Mouse (Mus musculus) liver, embryonic 11.5 days (tissue): Measurements from ENCODE around the gene Slc26a1. TPM values are rescaled to one million over a fixed set of nuclear protein-coding genes. Genes with fewer than 3 reads are reported as not detected.
"Not testable (repeated sequence)": the region's sequence is repeated elsewhere in the genome, so short reads cannot be mapped to it uniquely, and the experiment has no call there.

Experiments
- ATAC-seq: fragments of 200-750 bp; cut with Nextera tagmentation; replicated peaks from 2 replicates; pipeline ENCODE4 v1.8.0; 2017; ENCODE audit warnings: moderate number of reproducible peaks, mild to moderate bottlenecking, moderate TSS enrichment, moderate library complexity; ENCODE audit not compliant: low FRiP score
- DNase-seq: peaks from one replicate; pipeline ENCODE4 v3.0.0-alpha.2; 2017; ENCODE audit warnings: low spot score
- H3K27ac ChIP-seq: fragments of 300-500 bp; sonication (generic); 2 replicates; pipeline ENCODE4 v1.5.1; 2014; ENCODE audit warnings: mild to moderate bottlenecking, low read depth, low read length, control low read depth
- H3K27me3 ChIP-seq: fragments of 300-500 bp; sonication (generic); replicated peaks from 2 replicates; pipeline ENCODE4 v1.6.1; 2014; ENCODE audit warnings: low read length, mixed read lengths; ENCODE audit not compliant: control insufficient read depth, insufficient read depth
- H3K36me3 ChIP-seq: fragments of 300-500 bp; sonication (generic); 2 replicates; pipeline ENCODE4 v1.6.1; 2014; ENCODE audit warnings: mild to moderate bottlenecking, low read length, moderate library complexity, mixed read lengths; ENCODE audit not compliant: control insufficient read depth, insufficient read depth
- H3K4me1 ChIP-seq: fragments of 300-500 bp; sonication (generic); replicated peaks from 2 replicates; pipeline ENCODE4 v1.6.1; 2014; ENCODE audit warnings: low read length, mixed read lengths; ENCODE audit not compliant: control insufficient read depth, insufficient read depth
- H3K4me2 ChIP-seq: fragments of 300-500 bp; sonication (generic); 2 replicates; pipeline ENCODE4 v1.6.1; 2014; ENCODE audit warnings: mild to moderate bottlenecking, control low read depth, moderate library complexity
- H3K4me3 ChIP-seq: fragments of 300-500 bp; sonication (generic); 2 replicates; pipeline ENCODE4 v1.5.1; 2014; ENCODE audit warnings: low read depth, low read length, control low read depth
- H3K9ac ChIP-seq: fragments of 300-500 bp; sonication (generic); 2 replicates; pipeline ENCODE4 v1.6.1; 2014; ENCODE audit warnings: low read depth, low read length, control low read depth
- H3K9me3 ChIP-seq: fragments of 300-500 bp; sonication (generic); 2 replicates; pipeline ENCODE4 v1.6.1; 2016; ENCODE audit warnings: low read length, inconsistent platforms, mixed read lengths; ENCODE audit not compliant: control insufficient read depth
- WGBS: fragments of 180-500 bp; shearing (Covaris S2); extraction: QIAGEN DNeasy Blood & Tissue Kit; methylation state at CpG from one replicate; pipeline ENCODE4 v1.1.7; 2014; 5-methylcytosine and 5-hydroxymethylcytosine counted together
- polyA plus RNA-seq: library from polyadenylated mRNA; unstranded; fragments of >200 nt; fragmentation: Nextera tagmentation; extraction: Ambion mirVana; gene quantifications from 2 replicates; pipeline ENCODE4 v1.2.1, GENCODE M21; 2014

The Slc26a1 gene
- polyA plus RNA-seq, 1 experiment from 2014 or later, result 11.6 TPM

GRCm38 (mm10) chr5:108647820-108648465 lies 27.4 kb downstream of the Slc26a1 start:
- H3K36me3 ChIP-seq, result peaks cover 30% of the 10 kb centered on the region
- ATAC-seq (no peak), DNase-seq (peak; percentile 26)
- no peak overlapping the region for H3K4me3 ChIP-seq
- H3K27me3 ChIP-seq, result no peaks in the 10 kb centered on the region
- no peak overlapping the region for H3K9ac ChIP-seq
- H3K9me3 ChIP-seq, result no peaks in the 10 kb centered on the region
- H3K4me1 ChIP-seq, result no peaks in the 10 kb centered on the region
- no peak overlapping the region for H3K4me2 ChIP-seq
- H3K27ac ChIP-seq, result no peak overlapping the region
- 83% methylated on average over 2 of the region's 2 CpGs for WGBS

- no peaks in the 10 kb centered on the region for H3K9me3 ChIP-seq
- H3K36me3 ChIP-seq, result peaks cover 25% of the 10 kb centered on the region
- no peak overlapping the region for H3K27ac ChIP-seq
- no peak for DNase-seq
- no peak overlapping the region for H3K9ac ChIP-seq
- no peak for ATAC-seq
- H3K4me3 ChIP-seq, result no peak overlapping the region
- no peaks in the 10 kb centered on the region for H3K27me3 ChIP-seq
- H3K4me2 ChIP-seq, result no peak overlapping the region
- H3K4me1 ChIP-seq, result no peaks in the 10 kb centered on the region
- 94% methylated on average over 2 of the region's 2 CpGs for WGBS
Measured at GRCm38 (mm10) chr5:108647311-108647710, 28.1 kb downstream of the Slc26a1 start.

- no peak overlapping the region for H3K4me2 ChIP-seq
- no peak overlapping the region for H3K4me3 ChIP-seq
- H3K27ac ChIP-seq, result no peak overlapping the region
- 93% methylated on average over 3 of the region's 3 CpGs for WGBS
- H3K4me1 ChIP-seq, result no peaks in the 10 kb centered on the region
- no peak overlapping the region for H3K9ac ChIP-seq
- DNase-seq (no peak), ATAC-seq (no peak)
- no peaks in the 10 kb centered on the region for H3K27me3 ChIP-seq
- peaks cover 23% of the 10 kb centered on the region for H3K36me3 ChIP-seq
- no peaks in the 10 kb centered on the region for H3K9me3 ChIP-seq
Measured at GRCm38 (mm10) chr5:108646343-108646660, 29.1 kb downstream of the Slc26a1 start.

- peaks cover 23% of the 10 kb centered on the region for H3K36me3 ChIP-seq
- 87% methylated on average over 9 of the region's 9 CpGs for WGBS
- no peak overlapping the region for H3K4me2 ChIP-seq
- H3K27ac ChIP-seq, result no peak overlapping the region
- no peaks in the 10 kb centered on the region for H3K27me3 ChIP-seq
- DNase-seq (no peak), ATAC-seq (no peak)
- H3K4me1 ChIP-seq, result no peaks in the 10 kb centered on the region
- H3K9ac ChIP-seq, result no peak overlapping the region
- H3K9me3 ChIP-seq, result no peaks in the 10 kb centered on the region
- no peak overlapping the region for H3K4me3 ChIP-seq
Measured at GRCm38 (mm10) chr5:108645651-108646342, 29.6 kb downstream of the Slc26a1 start.

GRCm38 (mm10) chr5:108643674-108644073 lies 31.7 kb downstream of the Slc26a1 start:
- Histone ChIP-seq H3K27me3 (no peaks in the 10 kb centered on the region), H3K4me3 (no peak overlapping the region), H3K9me3 (no peaks in the 10 kb centered on the region), H3K4me2 (no peak overlapping the region), H3K9ac (no peak overlapping the region), H3K36me3 (peaks cover 23% of the 10 kb centered on the region), H3K27ac (no peak overlapping the region), H3K4me1 (no peaks in the 10 kb centered on the region)
- ATAC-seq, result no peak
- no peak for DNase-seq
- WGBS, result 72% methylated on average over 2 of the region's 2 CpGs

DNA sequence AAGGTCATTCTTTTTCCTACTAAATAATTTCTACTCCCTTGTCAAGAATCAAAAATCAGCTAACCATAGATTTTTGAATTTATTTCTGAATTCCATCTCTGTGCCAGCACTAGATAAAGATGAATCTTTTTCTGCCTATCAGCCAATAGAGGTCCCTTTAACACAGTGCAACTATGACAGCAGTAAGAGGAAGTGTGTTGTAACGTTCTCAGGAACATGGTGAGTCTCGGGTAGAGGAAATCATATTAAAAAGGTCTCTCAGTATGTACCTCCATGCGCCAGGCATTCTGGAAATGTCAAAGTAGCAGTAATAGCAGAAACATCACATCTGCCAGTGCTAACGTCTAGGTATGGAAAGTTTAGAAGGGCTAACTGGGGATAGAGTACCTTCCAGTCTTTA lies 39.2 kb downstream of the Slc26a1 start:
- H3K4me3 ChIP-seq, result no peak overlapping the region
- H3K9ac ChIP-seq, result no peak overlapping the region
- no peak for DNase-seq
- H3K27me3 ChIP-seq, result no peaks in the 10 kb centered on the region
- no peak for ATAC-seq
- H3K4me2 ChIP-seq, result no peak overlapping the region
- no peak overlapping the region for H3K27ac ChIP-seq
- H3K4me1 ChIP-seq, result no peaks in the 10 kb centered on the region
- H3K36me3 ChIP-seq, result peaks cover 5% of the 10 kb centered on the region; the same call in 1 of the 2 replicates
- no peaks in the 10 kb centered on the region for H3K9me3 ChIP-seq
- 62% methylated on average over 4 of the region's 4 CpGs for WGBS

DNA sequence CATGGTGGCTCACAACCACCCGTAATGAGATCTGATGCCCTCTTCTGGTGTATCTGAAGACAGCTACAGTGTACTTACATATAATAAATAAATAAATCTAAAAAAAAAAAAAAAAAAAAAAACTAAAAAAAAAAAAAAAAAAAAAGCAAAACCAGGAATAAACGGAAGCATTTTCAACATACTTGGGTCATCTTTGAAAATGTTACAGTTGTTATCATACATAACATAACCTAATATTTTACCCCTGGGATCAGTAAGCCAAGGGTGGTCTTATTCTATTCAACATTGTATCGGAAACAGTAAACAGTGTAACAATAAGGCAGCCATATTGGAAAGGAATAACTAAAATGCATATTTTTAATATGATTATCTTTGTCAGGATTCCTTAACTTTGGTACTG lies 41.3 kb downstream of the Slc26a1 start:
- not testable (repeated sequence) for ATAC-seq, H3K36me3 ChIP-seq, H3K9me3 ChIP-seq, H3K4me3 ChIP-seq, H3K27me3 ChIP-seq, DNase-seq, H3K9ac ChIP-seq, H3K4me2 ChIP-seq, H3K27ac ChIP-seq, H3K4me1 ChIP-seq
- WGBS, result 85% methylated on average over 2 of the region's 3 CpGs

DNA sequence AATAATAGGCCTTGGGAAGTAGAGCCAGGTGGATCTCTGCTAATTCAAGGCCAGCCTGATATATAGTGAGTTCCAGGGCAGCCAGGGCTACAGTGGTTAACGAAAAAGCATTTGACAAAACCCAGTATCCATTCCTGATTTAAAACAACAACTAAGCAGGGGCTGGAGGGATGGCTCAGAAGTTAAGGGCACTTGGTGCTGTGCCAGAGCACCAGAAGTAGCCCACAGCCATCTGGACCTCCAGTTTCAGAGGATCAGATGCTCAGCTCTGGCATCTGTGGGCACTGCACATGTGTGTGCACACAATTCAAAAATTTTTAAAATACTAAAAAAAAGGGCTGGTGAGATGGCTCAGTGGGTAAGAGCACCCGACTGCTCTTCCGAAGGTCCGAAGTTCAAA lies 41.7 kb downstream of the Slc26a1 start:
- no peak for ATAC-seq
- no peak overlapping the region for H3K9ac ChIP-seq
- no peaks in the 10 kb centered on the region; the same call in 1 of the 2 replicates for H3K36me3 ChIP-seq
- H3K27me3 ChIP-seq, result no peaks in the 10 kb centered on the region
- 87% methylated on average over 4 of the region's 4 CpGs for WGBS
- no peak overlapping the region for H3K4me2 ChIP-seq
- H3K4me1 ChIP-seq, result peaks cover 2% of the 10 kb centered on the region
- no peak overlapping the region for H3K4me3 ChIP-seq
- DNase-seq, result no peak
- no peak overlapping the region for H3K27ac ChIP-seq
- no peaks in the 10 kb centered on the region for H3K9me3 ChIP-seq
